In the genomic region with DNA sequence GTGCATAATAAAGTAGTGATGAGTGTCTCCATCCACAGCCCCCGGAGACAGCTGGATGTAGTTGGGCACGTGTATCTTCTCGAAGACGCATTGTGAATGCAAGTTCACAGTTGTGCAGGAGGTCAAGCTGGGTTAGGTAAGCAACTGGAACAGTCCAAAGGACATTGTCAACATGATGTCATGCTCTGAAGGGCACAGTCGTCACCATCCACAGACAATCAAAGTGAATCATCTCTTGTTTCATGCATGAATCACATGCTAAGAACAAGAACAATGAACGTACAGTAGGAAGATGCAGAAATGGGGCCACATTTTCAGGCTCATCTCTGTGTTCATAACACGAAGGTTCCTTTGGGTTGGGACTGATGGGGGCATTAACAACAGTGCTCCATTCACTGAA, we compare ENCODE assay signal across 13 mouse cellular contexts.
"Had no signal": no experiment of that assay in that cellular context is flagged by ENCODE, and none has a peak within 500 bp of the region (broad histone marks: within the 10 kb centered on the region; RNA-seq: fewer than 3 reads in every experiment).

No protein-coding gene starts in this region.

- DNase-seq: kidney, adult 18-20 months; kidney, adult 9 months; kidney, postnatal 14 days; kidney, postnatal 4 days; layer of hippocampus, postnatal 36 days; lung, adult 18-20 months; lung, postnatal 14 days; right cerebral cortex, adult 18-20 months; right cerebral cortex, postnatal 25 days; spleen, adult 18-20 months; thymus, adult 18-20 months; thymus, postnatal 14 days; thymus, postnatal 4 days had no signal
